Mouse (Mus musculus): ENCODE data around the gene Csnk2b.

- TF ChIP-seq CTCF (IDR thresholded peaks at IDR 0.05) (peak; percentile 32; the same call in 1 of the 2 replicates), EP300 (IDR thresholded peaks at IDR 0.05) (no peak)
Measured at GRCm38 (mm10) chr17:35070556-35071229, 51.2 kb downstream of the Csnk2b start.
